In genomic region chr16:87840949-87841546, GRCm38 (mm10) we compare ENCODE assay signal across 8 mouse cellular contexts.
DNase-seq lines count a peak whose midpoint lies in the region; ATAC-seq and TF ChIP-seq lines count a peak whose summit lies in the region.

No protein-coding gene starts in this region.

- no peak for ATAC-seq in limb, embryonic 11.5 days (ENCODE audit: insufficient number of reproducible peaks, low FRiP score, low TSS enrichment, low read depth)
- ATAC-seq in stomach, postnatal 0 days (ENCODE audit: low FRiP score, low TSS enrichment), result peak; percentile 71; the same call in 1 of the 2 replicates

- peak; percentile 34 to 60 for DNase-seq in heart, adult 2 months
- DNase-seq in heart, embryonic 10.5 days (ENCODE audit: low spot score), result no peak
- peak; percentile 67 to 69 for DNase-seq in cerebellum, postnatal 36 days
- peak; percentile 74 for DNase-seq in gastrocnemius, postnatal 10 days
- peak; percentile 29 to 74 for DNase-seq in kidney, adult 8-10 months
- peak; percentile 85 for DNase-seq in limb, embryonic 11.5 days (ENCODE audit: low spot score)
- DNase-seq in natural killer cell, adult 2 months (ENCODE audit: low spot score in 2 of 2), result peak; percentile 2 to 30
- peak; percentile 77 for DNase-seq in stomach, postnatal 0 days (ENCODE audit: low spot score)

- no peak overlapping the region for H3K4me3 ChIP-seq in heart, adult 2 months
- H3K4me3 ChIP-seq in heart, embryonic 10.5 days, result no peak overlapping the region
- H3K4me3 ChIP-seq in limb, embryonic 11.5 days (ENCODE audit: low read depth, low read length), result no peak overlapping the region
- H3K4me3 ChIP-seq in stomach, postnatal 0 days (ENCODE audit: low read depth, low read length), result no peak overlapping the region

- H3K9me3 ChIP-seq in heart, embryonic 10.5 days, result no peaks in the 10 kb centered on the region
- no peaks in the 10 kb centered on the region for H3K9me3 ChIP-seq in limb, embryonic 11.5 days (ENCODE audit: control insufficient read depth, low read length)
- no peaks in the 10 kb centered on the region for H3K9me3 ChIP-seq in stomach, postnatal 0 days (ENCODE audit: control insufficient read depth, low read length)

- no peak overlapping the region for H3K27ac ChIP-seq in heart, adult 2 months
- no peak overlapping the region for H3K27ac ChIP-seq in heart, embryonic 10.5 days
- no peak overlapping the region for H3K27ac ChIP-seq in limb, embryonic 11.5 days (replicated peaks; ENCODE audit: low read depth, low read length)
- no peak overlapping the region for H3K27ac ChIP-seq in stomach, postnatal 0 days (replicated peaks)

- no peaks in the 10 kb centered on the region for H3K79me2 ChIP-seq in heart, adult 2 months (replicated peaks; ENCODE audit: control insufficient read depth, insufficient read depth, low read length)

- no peaks in the 10 kb centered on the region for H3K36me3 ChIP-seq in heart, adult 2 months (ENCODE audit: control insufficient read depth, insufficient read depth, low read length)
- H3K36me3 ChIP-seq in heart, embryonic 10.5 days, result no peaks in the 10 kb centered on the region
- H3K36me3 ChIP-seq in limb, embryonic 11.5 days (ENCODE audit: control insufficient read depth, insufficient read depth, low read length), result no peaks in the 10 kb centered on the region
- no peaks in the 10 kb centered on the region for H3K36me3 ChIP-seq in stomach, postnatal 0 days (ENCODE audit: control insufficient read depth, insufficient read depth, low read length)

- no peak for TF ChIP-seq POLR2A in heart, adult 2 months (IDR thresholded peaks at IDR 0.05; ENCODE audit: insufficient read depth, low read depth, low read length)

- peak; percentile 89 for TF ChIP-seq CTCF in heart, adult 2 months (IDR thresholded peaks at IDR 0.05)
- peak; percentile 94 for TF ChIP-seq CTCF in stomach, postnatal 0 days (IDR thresholded peaks at IDR 0.05; ENCODE audit: low read depth)

- intact Hi-C loops in heart, adult 2 months (cut with DNase I), result loop anchor here (1.0 kb wide), 1 partner anchor 363 kb away; no protein-coding TSS in a partner anchor

- no peak overlapping the region for H3K9ac ChIP-seq in heart, adult 2 months (ENCODE audit: low read depth, low read length)
- no peak overlapping the region for H3K9ac ChIP-seq in limb, embryonic 11.5 days (ENCODE audit: low read length)
- H3K9ac ChIP-seq in stomach, postnatal 0 days (ENCODE audit: low read length), result no peak overlapping the region

- H3K4me1 ChIP-seq in heart, adult 2 months (ENCODE audit: control insufficient read depth, insufficient read depth, low read length), result no peaks in the 10 kb centered on the region
- no peaks in the 10 kb centered on the region for H3K4me1 ChIP-seq in heart, embryonic 10.5 days
- no peaks in the 10 kb centered on the region for H3K4me1 ChIP-seq in limb, embryonic 11.5 days (ENCODE audit: control insufficient read depth, insufficient read depth, low read length)
- H3K4me1 ChIP-seq in stomach, postnatal 0 days (replicated peaks; ENCODE audit: control insufficient read depth, insufficient read depth), result no peaks in the 10 kb centered on the region

- WGBS in heart, adult 2 months, result 10% methylated on average over 16 of the region's 16 CpGs
- 22% methylated on average over 16 of the region's 16 CpGs for WGBS in heart, embryonic 10.5 days
- WGBS in limb, embryonic 11.5 days, result 21% methylated on average over 16 of the region's 16 CpGs
- WGBS in stomach, postnatal 0 days, result 8% methylated on average over 16 of the region's 16 CpGs

- no peaks in the 10 kb centered on the region for H3K27me3 ChIP-seq in heart, adult 2 months (ENCODE audit: control insufficient read depth, insufficient read depth, low read length)
- no peaks in the 10 kb centered on the region for H3K27me3 ChIP-seq in heart, embryonic 10.5 days (ENCODE audit: insufficient read depth, poor library complexity, severe bottlenecking)
- no peaks in the 10 kb centered on the region for H3K27me3 ChIP-seq in limb, embryonic 11.5 days (ENCODE audit: control insufficient read depth, insufficient read depth, low read length)
- H3K27me3 ChIP-seq in stomach, postnatal 0 days (ENCODE audit: control insufficient read depth, insufficient read depth, low read length), result no peaks in the 10 kb centered on the region

- no peak for TF ChIP-seq EP300 in heart, adult 2 months (IDR thresholded peaks at IDR 0.05; ENCODE audit: insufficient read depth, low read depth, low read length)
- no peak for TF ChIP-seq EP300 in stomach, postnatal 0 days (optimal IDR thresholded peaks at IDR 0.05)

- H3K4me2 ChIP-seq in limb, embryonic 11.5 days (ENCODE audit: low read depth, severe bottlenecking), result no peak overlapping the region
- 0 out of 2 replicates have a peak overlapping the region, but pooled peaks have one; percentile 35 for H3K4me2 ChIP-seq in stomach, postnatal 0 days (replicated peaks; ENCODE audit: low read depth)
